Mouse (Mus musculus): Measurements from ENCODE around the gene Wipf3. TPM values are rescaled to one million over a fixed set of nuclear protein-coding genes. Genes with fewer than 3 reads are reported as not detected.

The Wipf3 gene
- total RNA-seq, 2 experiments from 2014 or later, result not detected

GRCm38 (mm10) chr6:54512256-54512655 lies 82.9 kb downstream of the Wipf3 start:
- no peak for ATAC-seq (replicated peaks; ENCODE audit: low FRiP score, poor library complexity, severe bottlenecking)

GRCm38 (mm10) chr6:54516512-54517134 lies 87.2 kb downstream of the Wipf3 start:
- ATAC-seq (replicated peaks; ENCODE audit: low FRiP score, poor library complexity, severe bottlenecking), result no peak

- no peak for ATAC-seq (replicated peaks; ENCODE audit: low FRiP score, poor library complexity, severe bottlenecking)
These were observed 89.4 kb downstream of the Wipf3 start for GRCm38 (mm10) chr6:54518758-54519157.

DNA sequence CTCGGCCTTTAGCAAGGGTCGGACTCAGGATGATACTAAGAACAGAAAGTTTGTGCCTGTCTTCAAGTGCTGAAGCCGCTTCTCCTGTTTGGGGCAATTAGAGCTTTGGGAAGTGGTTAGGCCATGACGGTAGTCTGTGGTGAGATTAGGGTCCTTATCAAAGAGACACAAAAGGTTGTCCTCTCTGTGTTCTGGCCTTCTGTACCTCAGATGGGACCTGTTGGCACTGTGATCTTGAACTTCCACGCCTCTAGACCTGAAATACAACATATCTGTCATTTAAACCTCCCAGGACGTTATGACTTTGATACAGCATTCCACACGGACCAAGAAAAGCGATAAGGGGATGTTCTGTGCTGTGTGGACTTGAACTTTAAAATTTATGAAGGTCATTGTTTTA lies 99.3 kb downstream of the Wipf3 start:
- no peak for ATAC-seq (replicated peaks; ENCODE audit: low FRiP score, poor library complexity, severe bottlenecking)

- ATAC-seq (replicated peaks; ENCODE audit: low FRiP score, poor library complexity, severe bottlenecking), result no peak
These were observed 100.8 kb downstream of the Wipf3 start for GRCm38 (mm10) chr6:54530182-54530581.

- no peak for ATAC-seq (replicated peaks; ENCODE audit: low FRiP score, poor library complexity, severe bottlenecking)
These were observed 101.7 kb downstream of the Wipf3 start for GRCm38 (mm10) chr6:54531048-54531481.

- ATAC-seq (replicated peaks; ENCODE audit: low FRiP score, poor library complexity, severe bottlenecking), result no peak
These were observed 106.1 kb downstream of the Wipf3 start for GRCm38 (mm10) chr6:54535485-54535884.

GRCm38 (mm10) chr6:54537053-54537452 lies 107.7 kb downstream of the Wipf3 start:
- no peak for ATAC-seq (replicated peaks; ENCODE audit: low FRiP score, poor library complexity, severe bottlenecking)

GRCm38 (mm10) chr6:54538773-54539173 lies 109.4 kb downstream of the Wipf3 start:
- no peak for ATAC-seq (replicated peaks; ENCODE audit: low FRiP score, poor library complexity, severe bottlenecking)

GRCm38 (mm10) chr6:54539396-54539795 lies 110.0 kb downstream of the Wipf3 start:
- ATAC-seq (replicated peaks; ENCODE audit: low FRiP score, poor library complexity, severe bottlenecking), result no peak

DNA sequence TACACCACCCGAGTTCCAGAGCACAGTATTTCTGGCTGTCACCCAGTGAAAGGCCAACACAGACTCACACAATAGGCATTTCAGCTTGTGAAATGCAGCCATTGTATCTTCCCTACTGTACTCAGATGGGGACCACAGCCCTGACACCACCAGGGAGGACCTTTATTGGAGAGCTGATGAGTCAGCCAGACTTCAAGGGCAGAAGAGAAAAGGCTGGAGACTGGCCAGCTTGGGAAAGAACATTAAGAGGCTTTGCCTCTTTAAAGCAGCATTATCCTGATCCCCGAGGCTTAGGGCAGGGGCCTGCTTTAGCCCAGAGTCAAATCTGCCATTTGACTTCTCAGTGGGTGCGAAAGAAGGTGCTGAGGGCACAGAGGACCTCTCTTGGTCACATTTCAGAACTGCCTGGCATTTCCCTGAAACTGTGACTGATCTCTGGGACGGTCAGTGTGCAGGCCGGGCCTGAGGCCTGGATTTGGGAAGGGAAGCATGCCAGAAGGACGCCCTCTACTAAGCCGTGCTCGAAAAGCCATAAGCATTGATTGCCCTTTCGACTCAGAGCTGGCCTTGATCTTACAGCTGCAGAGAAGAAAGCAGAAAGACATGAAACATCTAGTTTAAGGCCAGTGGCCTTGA lies 111.0 kb downstream of the Wipf3 start:
- ATAC-seq (replicated peaks; ENCODE audit: low FRiP score, poor library complexity, severe bottlenecking), result no peak

DNA sequence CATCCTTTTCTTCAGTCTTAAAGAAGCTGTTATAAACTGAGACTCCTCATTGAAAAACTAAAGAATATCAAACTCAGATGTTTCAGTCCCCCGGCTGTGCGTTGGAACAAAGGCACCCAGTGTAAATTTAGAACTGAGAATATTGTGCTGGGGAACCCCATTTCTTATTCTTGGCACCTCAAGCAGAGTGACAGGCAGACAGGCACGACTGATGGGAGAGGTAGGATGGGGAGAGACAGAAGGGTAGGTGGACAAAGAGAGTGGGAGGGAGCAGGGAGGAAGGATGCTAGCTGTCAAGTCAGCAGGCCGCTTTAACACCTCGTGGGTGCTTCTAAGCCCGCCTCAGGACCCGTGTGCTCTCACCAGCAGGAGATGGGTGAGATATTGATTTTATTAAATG lies 113.4 kb downstream of the Wipf3 start:
- no peak for ATAC-seq (replicated peaks; ENCODE audit: low FRiP score, poor library complexity, severe bottlenecking)

DNA sequence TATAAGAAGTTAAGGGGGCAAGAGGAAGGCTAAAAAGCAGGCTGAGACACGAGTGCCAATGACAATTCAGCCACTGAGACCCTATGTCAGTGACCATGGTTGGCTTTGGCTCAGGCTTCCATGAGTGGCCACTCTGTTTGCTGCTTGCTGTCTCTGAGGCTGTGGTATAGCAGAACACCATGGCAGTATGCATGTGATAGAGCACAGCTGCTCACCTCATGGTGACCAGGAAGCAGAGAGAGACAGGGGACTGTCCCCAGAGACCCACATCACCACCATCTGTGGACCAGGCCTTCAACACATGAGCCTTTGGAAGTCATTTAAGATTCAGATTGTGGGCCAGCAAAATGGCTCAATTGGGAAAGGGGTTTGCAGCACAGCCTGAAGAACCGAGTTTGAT lies 114.2 kb downstream of the Wipf3 start:
- ATAC-seq (replicated peaks; ENCODE audit: low FRiP score, poor library complexity, severe bottlenecking), result no peak

- no peak for ATAC-seq (replicated peaks; ENCODE audit: low FRiP score, poor library complexity, severe bottlenecking)
These were observed 119.1 kb downstream of the Wipf3 start for GRCm38 (mm10) chr6:54548314-54549019.

DNA sequence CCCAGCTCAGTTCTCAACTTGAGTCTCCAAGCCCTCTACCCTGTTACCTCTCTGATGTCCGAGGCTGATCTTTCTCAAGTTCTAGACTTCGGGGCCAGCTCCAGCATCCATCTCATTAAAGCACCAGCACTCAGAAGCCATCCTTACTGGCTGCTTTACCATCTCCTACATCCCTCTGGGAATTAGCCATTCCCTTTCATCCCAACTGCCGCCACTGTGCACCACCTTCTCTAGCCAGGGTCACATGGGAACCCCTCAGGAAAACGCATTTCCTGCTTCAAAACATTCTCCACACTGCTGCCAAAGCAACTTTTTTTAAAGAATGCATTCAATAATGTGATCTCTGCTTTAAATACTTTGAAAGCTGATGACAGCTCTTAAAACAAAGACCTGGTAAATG lies 119.9 kb downstream of the Wipf3 start:
- ATAC-seq (replicated peaks; ENCODE audit: low FRiP score, poor library complexity, severe bottlenecking), result no peak

- no peak for ATAC-seq (replicated peaks; ENCODE audit: low FRiP score, poor library complexity, severe bottlenecking)
These were observed 121.5 kb downstream of the Wipf3 start for GRCm38 (mm10) chr6:54550801-54551323.

- ATAC-seq (replicated peaks; ENCODE audit: low FRiP score, poor library complexity, severe bottlenecking), result no peak
These were observed 123.5 kb downstream of the Wipf3 start for GRCm38 (mm10) chr6:54552721-54553413.
